Mouse (Mus musculus): ENCODE results near the gene 2010109A12Rik.

The 2010109A12Rik gene

DNA sequence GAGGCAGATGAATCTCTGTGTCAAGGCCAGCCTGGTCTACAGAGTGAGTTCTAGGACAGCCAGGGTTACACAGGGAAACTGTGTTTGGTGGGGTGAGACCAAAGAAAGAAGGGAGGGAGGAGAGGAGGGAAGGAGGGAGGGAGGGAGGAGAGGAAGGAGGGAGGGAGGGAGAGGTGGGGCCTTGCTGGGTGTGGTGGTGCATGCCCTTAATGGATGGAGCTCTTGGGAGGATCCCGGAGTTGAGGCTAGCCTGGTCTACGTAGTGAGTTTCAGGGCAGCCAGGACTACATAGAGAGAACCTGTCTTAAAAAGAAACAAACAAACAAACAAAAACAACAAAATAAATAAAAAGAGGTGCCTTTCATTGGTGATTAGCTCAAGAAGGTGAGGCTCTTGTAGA, 26.5 kb downstream of the 2010109A12Rik start:
- DNase-seq: no peak

- no peak for DNase-seq
Observed at GRCm38 (mm10) chr5:93234130-93234529, 27.8 kb downstream of the 2010109A12Rik start.

- no peak for DNase-seq
Observed at GRCm38 (mm10) chr5:93234605-93235004, 28.3 kb downstream of the 2010109A12Rik start.

DNA sequence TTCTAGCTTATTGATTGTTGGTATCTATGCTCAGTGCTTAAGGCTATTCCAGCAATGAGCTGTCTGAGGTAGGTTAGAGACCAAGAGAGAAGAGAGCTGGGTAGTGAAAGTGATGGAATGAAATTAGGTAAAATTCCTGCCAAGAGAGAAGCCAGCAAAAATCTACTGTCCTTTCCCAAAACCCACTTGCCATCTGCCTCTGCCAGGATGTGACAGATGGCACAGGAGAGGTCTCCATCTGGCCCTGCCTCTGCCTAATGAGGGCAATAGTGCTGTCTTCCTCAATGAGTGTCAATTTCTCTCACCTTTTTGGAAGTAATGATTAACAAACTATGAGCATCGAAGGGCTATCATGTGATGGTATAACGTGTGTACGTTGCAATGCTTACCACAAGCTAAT, 29.6 kb downstream of the 2010109A12Rik start:
- DNase-seq: no peak

DNA sequence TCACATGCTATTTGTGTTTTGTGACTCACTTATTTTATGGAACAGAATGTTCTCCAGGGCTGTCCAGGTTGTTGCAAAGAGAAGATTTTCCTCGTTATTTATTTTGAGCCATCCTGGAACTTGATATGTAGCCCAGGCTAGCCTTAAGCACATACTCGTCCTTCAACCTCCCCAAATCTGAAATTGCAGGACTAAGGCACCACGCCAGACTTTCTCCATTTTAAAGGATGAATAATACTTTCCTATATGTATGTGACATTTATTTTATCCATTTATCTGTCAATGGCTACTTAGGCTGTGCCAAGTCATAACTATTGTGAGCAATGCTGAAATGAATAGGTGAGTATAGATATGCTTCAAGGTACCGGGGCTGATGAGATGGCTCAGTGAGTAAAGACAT, 30.2 kb downstream of the 2010109A12Rik start:
- DNase-seq: no peak

DNA sequence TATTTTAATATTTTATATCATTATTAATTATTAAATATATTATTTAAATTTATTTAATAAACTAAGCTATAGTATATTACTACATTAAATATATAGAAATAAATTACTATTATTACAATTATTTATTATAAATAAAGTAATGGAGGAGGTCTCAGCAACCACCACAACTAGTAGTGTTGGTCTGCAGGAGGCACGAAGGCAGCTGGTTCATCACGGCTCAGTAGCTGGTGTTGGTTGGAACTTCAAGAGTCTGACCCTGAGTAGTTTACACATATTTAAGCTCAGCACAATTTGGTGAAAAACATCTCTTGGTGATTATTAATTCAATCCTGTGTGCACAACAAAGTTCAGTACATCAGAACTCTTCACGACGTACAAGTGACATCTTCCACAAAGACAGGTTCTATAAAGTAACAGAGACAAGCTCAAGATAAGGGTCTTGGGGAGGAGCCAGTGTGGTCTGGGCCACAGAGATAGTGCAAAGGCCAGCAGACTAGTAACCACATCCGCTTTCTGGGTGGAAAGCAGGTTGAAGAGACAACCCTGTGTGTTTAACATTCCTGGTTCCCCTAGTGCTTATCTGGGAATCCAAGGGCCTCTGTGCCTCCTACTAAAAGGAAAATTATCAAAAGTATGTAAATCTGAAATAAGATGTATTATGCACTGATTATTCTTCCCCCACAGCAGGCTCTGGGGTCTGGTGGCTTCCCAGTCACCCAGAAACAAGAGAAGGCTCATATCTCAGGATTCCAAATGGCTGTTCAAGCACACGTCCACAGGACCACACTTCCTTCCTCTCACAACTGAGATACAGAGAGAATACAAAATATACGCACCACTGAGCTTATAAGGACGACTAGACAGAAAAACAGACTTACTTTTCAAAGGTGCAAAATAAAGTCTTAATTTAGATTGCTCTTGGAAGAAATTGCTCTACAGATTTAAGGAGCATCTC, 33.5 kb downstream of the 2010109A12Rik start:
- DNase-seq: no peak

GRCm38 (mm10) chr5:93245280-93245679, 39.0 kb downstream of the 2010109A12Rik start:
- no peak for DNase-seq

DNA sequence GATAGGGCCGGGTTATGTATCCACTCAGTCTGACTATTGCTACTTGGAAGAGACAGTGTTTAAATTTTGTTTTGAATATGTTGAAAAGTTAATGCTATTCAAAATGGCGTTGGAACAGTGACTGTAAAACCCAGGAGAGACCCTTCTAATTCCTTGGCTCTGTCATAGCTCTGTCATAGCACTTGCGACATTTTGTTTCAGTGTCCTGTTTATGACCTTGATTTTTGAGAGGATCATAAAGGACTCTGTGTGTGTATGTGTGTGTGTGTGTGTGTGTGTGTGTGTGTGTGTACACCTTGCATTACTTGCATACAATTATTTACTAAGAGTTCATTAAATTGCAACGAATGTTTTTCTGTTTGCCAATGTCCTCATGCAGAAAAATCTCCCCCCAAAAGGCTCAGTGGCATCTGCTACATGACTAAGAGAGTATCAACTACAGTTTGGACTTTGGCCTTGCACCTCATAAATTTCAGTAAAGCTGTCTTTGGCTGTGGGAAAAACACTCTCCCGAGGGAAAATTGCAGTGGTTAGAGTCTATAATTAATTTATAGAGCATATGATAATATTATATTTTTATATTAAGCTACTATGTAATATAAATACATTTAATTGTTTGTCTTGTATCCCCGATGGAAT, 43.7 kb downstream of the 2010109A12Rik start:
- no peak for DNase-seq

- no peak for DNase-seq
Observed at GRCm38 (mm10) chr5:93251001-93251760, 44.9 kb downstream of the 2010109A12Rik start.

DNA sequence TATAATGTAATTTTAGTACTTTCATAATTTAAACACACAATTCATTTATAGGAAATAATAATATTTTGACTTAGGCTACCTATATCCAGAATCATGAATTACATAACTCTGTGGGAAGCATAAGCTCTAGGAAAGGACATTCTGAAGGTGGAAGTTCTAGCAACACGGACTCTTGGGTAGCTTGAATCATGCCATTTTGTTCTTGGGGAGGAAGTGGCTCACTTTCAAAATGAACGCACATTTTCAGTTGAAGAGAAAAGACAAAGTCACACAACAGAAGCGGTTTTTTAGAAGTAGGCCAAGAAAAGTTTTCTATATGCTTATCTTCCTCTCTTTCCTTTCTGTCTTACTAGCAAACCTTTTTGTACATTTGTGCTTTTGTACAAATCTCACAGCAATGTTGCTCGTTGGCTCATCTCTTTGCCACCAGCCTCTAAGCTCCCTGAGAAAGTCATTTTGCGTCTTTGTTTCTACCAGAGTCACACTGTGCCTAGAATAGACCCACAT, 49.5 kb downstream of the 2010109A12Rik start:
- no peak for DNase-seq

DNA sequence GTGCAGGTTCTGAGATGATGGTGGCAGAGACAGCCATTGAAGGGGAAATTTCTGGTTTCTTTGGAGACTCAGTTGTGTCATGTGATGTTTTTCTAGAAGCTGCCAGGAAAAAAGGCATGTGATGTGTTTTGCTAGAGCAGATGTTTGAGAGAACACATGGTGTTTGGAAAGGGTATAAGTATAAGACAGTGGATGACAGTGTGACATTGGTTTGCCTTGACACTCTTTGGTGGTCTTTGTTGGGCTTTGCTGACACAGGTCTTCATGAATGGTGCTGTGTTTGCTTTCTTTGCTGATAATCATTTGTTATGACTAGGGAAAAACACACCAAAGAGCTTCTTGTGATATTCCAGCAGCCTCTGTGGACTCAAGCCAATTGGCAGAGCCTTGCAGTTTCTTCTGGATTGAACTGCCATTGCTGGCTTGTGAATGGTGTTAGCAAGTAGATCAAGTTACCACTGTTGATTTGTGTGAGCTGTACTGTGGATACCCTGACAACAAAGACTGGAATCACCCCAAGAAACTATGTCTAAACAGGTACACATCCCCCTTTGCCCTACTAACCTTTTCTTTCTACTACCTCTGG, 50.6 kb downstream of the 2010109A12Rik start:
- no peak for DNase-seq

DNA sequence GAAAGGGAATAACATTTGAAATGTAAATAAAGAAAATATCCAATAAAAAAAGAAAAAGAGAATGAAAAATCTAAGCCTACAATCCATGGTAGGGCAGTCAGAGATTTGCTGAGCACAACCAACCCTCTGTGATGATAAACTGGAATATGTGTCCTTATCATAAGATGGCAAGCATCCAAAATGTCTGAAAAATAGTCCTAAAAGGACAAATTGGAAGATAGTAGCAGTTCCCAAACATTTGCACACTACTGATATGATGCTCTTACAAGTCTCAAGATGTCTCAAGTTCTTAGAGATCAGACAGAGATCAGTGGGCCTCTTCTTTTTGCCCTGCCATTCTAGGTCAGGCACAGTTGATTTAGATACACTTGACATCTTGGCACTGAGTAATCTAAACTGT, 53.0 kb downstream of the 2010109A12Rik start:
- DNase-seq: no peak

DNA sequence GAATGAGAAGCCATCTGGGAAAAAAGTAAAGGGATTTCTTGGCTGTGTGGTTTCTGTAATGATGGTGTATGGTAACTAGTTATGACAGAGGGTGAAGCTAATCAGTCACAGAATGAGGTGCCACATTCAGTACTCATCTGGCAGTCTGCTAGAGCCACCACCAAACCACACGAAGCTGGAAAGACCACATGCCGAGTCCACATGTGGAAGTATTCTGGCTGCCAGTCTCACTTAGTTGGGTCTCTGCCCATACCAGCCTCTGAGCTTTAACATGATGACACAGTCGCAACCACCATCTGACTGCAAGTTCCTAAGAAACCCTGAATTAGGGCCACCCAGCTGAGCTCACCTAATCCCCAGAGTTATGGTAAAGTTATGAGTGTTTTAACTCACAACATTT, 54.7 kb downstream of the 2010109A12Rik start:
- DNase-seq: no peak

GRCm38 (mm10) chr5:93262751-93263150, 56.4 kb downstream of the 2010109A12Rik start:
- DNase-seq: peak; percentile 33
